Mouse (Mus musculus): ENCODE measurements around the gene Otogl.
"Not testable (repeated sequence)": the region's sequence is repeated elsewhere in the genome, so short reads cannot be mapped to it uniquely, and the experiment has no call there.

Gene Otogl

GRCm38 (mm10) chr10:107805203-107805602, 106.7 kb downstream of the Otogl start:
- DNase-seq (ENCODE audit: low read depth) = no peak

- not testable (repeated sequence) for DNase-seq (ENCODE audit: low read depth)
These were observed 107.6 kb downstream of the Otogl start for GRCm38 (mm10) chr10:107804285-107804684.

GRCm38 (mm10) chr10:107799671-107800353, 112.1 kb downstream of the Otogl start:
- peak; percentile 90 for DNase-seq (ENCODE audit: low read depth)

- no peak for DNase-seq (ENCODE audit: low read depth)
These were observed 116.8 kb downstream of the Otogl start for GRCm38 (mm10) chr10:107794812-107795756.

GRCm38 (mm10) chr10:107792491-107792890, 119.4 kb downstream of the Otogl start:
- DNase-seq (ENCODE audit: low read depth) = peak; percentile 31

DNA sequence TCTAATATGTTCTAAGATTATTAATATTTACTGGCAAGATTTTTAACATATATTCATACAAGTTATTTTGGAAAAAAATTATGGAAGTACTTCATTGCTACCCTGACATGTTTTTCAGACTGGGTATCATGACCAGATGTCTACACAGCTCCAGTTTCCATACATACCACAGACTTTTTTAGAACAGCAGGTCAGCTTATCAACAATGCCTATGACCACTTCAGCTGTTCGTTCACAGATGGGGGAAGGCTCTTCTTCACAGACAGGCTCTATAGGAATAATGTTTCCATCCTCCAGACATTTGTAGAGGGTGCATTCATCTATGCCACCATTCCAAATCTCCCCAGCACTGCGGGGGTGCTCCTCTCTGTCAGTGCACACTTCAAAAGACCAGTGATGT, 132.4 kb downstream of the Otogl start:
- DNase-seq (ENCODE audit: low read depth) = no peak

DNA sequence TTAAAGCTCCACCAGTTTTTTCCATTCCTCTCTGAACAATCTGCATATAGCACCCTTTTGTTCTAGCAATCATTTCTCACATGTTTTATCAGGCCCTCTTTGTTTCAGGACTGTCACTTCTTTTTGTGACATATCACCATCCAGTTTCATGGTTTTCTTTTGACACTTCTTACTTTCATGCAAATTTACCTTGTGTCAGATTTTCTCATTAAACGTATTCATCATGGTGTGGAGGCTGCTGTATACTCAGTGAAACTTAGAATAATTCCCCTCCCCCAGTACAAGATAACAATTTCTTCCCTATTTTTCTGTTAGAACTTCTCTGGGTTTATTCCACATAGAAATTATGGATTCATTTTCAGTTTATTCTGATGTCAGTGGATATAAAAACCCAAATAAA, 152.3 kb downstream of the Otogl start:
- no peak for DNase-seq (ENCODE audit: low read depth)

DNA sequence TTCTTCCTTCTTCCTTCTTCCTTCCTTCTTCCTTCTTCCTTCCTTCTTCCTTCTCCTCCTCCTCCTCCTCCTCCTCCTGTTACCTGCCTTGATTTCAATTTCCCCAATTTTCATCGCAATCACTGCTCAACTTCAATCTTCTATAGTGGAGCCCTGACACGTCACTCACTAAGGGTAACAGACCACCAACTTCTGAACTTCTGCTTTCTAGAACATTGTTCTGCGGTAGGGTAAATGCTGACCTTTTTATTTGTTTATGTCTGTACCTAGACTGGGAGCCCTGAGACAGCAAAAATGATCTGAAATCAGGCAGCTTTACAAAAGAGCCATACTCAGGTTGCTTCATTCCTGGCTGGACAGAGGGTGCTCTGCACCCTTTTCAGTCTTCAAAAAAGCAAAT, 158.5 kb downstream of the Otogl start:
- no peak for DNase-seq (ENCODE audit: low read depth)

GRCm38 (mm10) chr10:107752351-107753143, 159.4 kb downstream of the Otogl start:
- no peak for DNase-seq (ENCODE audit: low read depth)

- no peak for DNase-seq (ENCODE audit: low read depth)
These were observed 160.0 kb downstream of the Otogl start for GRCm38 (mm10) chr10:107751944-107752343.

DNA sequence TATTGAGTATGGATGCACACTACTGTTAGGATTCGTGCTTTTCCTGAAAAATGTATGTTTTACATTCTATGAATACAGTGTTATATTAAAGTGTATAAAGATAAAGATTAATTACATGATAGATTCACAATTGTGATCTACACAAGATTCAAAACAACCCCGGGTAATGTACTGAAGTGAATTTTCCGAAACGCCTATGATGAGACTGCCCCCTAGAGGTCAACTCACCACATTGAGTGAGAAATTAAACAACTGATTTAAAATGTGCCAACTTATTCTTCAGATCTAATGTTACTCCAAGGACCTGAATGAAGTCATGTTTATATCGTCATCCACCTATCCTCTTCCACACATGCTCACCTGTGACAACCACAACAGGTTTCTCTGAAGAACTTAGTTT, 164.4 kb downstream of the Otogl start:
- DNase-seq (ENCODE audit: low read depth) = peak; percentile 48

DNA sequence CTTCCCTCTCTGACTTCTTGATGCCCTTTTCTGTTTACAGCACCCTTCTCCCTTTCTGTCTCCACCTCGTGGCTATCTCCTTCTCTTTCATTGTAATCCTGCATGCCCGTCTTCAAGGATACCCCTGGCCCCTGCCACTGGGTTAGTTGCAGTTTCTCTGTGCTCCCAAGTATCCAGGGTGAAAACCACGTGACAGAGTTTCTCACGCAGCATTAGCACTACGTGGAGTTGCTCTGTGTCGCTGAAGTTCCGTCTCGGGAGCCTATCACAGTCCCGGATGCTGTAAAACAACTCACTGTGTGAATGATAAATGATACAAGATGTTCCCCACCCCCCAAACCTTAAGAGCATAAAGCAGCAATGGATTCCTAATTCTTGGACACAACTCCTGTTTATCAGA, 165.2 kb downstream of the Otogl start:
- no peak for DNase-seq (ENCODE audit: low read depth)

DNA sequence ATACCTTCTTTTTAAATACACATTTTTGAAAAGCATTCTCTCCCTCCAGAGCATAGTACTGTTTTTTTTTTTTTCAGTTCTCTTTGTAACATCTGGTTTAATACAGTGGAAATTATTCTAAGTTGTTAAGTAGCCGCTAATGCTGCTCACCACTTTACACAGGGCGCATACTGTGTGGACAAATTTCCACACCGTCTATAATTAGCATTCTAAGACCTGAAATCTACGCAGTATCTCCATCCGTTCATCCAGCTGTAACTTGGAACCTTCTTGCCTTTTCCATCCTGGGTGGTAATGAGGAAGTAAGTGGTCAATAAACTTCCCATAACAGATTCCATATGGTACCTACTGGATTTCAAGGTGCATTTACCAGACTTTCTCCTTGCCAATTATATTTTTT, 172.1 kb downstream of the Otogl start:
- no peak for DNase-seq (ENCODE audit: low read depth)

GRCm38 (mm10) chr10:107737743-107738142, 174.2 kb downstream of the Otogl start:
- no peak for DNase-seq (ENCODE audit: low read depth)

GRCm38 (mm10) chr10:107735448-107735847, 176.5 kb downstream of the Otogl start:
- no peak for DNase-seq (ENCODE audit: low read depth)

- no peak for DNase-seq (ENCODE audit: low read depth)
These were observed 177.6 kb downstream of the Otogl start for GRCm38 (mm10) chr10:107734327-107734726.

DNA sequence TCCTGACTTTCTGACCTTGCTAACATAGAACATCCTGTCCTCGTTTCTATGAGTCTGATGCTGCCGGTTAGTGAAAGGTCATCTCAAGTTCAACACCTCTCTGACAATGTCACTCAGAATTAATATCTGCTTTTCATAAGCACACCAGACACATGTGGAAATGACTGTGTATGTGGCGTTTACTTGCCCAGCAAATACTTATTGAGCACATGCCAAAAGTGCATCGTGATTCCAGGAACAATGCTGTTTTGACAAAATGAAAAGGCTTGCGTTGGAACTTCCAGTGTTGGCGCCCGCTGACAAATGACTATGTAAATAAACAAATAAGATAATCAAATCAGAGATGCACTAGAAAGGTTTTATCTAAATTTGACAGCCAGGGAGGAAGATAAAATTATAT, 186.3 kb downstream of the Otogl start:
- no peak for DNase-seq (ENCODE audit: low read depth)

DNA sequence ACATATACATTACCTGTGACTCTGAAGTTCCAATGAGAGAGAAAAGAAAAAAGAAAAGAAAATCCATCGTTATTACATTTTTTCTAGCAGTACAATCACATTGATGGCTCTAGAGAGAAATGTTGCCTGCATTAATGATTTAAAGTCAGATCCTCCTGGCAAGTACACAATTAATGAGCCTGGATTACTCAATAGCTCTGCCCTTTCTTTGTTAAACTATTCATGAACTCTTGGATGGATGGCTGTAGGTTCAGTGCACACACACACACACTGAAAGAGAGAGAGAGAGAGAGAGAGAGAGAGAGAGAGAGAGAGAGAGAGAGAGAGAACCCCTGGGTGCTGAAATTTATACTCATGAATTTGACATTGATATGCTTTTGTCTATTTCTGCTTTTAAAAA, 192.1 kb downstream of the Otogl start, which contains the start of gene Ptprq:
Gene Ptprq (minus strand): TSS at position 246 of the 400 bp plus-strand sequence.
- no peak for DNase-seq (ENCODE audit: low read depth)
